Mouse (Mus musculus): Measurements from ENCODE around the gene Plxdc1. TPM values are rescaled to one million over a fixed set of nuclear protein-coding genes. Genes with fewer than 3 reads are reported as not detected.

The Plxdc1 gene
- polyA plus RNA-seq, 1 experiment from 2014 or later = 1.0 TPM

GRCm38 (mm10) chr11:98005076-98005475 lies 18.8 kb upstream of the Plxdc1 start:
- H3K36me3 ChIP-seq (ENCODE audit: control insufficient read depth, insufficient read depth, low read length) = no peaks in the 10 kb centered on the region
- peaks cover 5% of the 10 kb centered on the region; the same call in 1 of the 2 replicates for H3K27me3 ChIP-seq (ENCODE audit: control insufficient read depth, insufficient read depth, low read length)
- H3K4me3 ChIP-seq (replicated peaks; ENCODE audit: low read length) = no peak overlapping the region
- no peak overlapping the region; the same call in 1 of the 2 replicates for H3K27ac ChIP-seq (ENCODE audit: low read length)
- 0 out of 2 replicates have a peak overlapping the region, but pooled peaks have one; percentile 12 for H3K4me2 ChIP-seq (ENCODE audit: low read depth, low read length)
- 50% methylated on average over 13 of the region's 13 CpGs for WGBS
- H3K9me3 ChIP-seq (replicated peaks; ENCODE audit: control insufficient read depth, low read length) = no peaks in the 10 kb centered on the region
- no peak overlapping the region for H3K9ac ChIP-seq (ENCODE audit: low read length)
- peaks cover 6% of the 10 kb centered on the region; the same call in 1 of the 2 replicates for H3K4me1 ChIP-seq (ENCODE audit: control insufficient read depth, insufficient read depth, low read length)
- ATAC-seq (ENCODE audit: insufficient read depth, low FRiP score) = peak; percentile 54

GRCm38 (mm10) chr11:98004161-98004560 lies 17.9 kb upstream of the Plxdc1 start:
- H3K27me3 ChIP-seq (ENCODE audit: control insufficient read depth, insufficient read depth, low read length) = peaks cover 6% of the 10 kb centered on the region; the same call in 1 of the 2 replicates
- no peak for ATAC-seq (ENCODE audit: insufficient read depth, low FRiP score)
- H3K4me3 ChIP-seq (replicated peaks; ENCODE audit: low read length) = no peak overlapping the region
- no peaks in the 10 kb centered on the region for H3K9me3 ChIP-seq (replicated peaks; ENCODE audit: control insufficient read depth, low read length)
- no peak overlapping the region for H3K9ac ChIP-seq (ENCODE audit: low read length)
- H3K36me3 ChIP-seq (ENCODE audit: control insufficient read depth, insufficient read depth, low read length) = no peaks in the 10 kb centered on the region
- H3K4me1 ChIP-seq (ENCODE audit: control insufficient read depth, insufficient read depth, low read length) = peaks cover 6% of the 10 kb centered on the region; the same call in 1 of the 2 replicates
- no peak overlapping the region for H3K27ac ChIP-seq (ENCODE audit: low read length)
- WGBS = 65% methylated on average over 8 of the region's 8 CpGs
- no peak overlapping the region for H3K4me2 ChIP-seq (ENCODE audit: low read depth, low read length)

- peaks cover 6% of the 10 kb centered on the region; the same call in 1 of the 2 replicates for H3K4me1 ChIP-seq (ENCODE audit: control insufficient read depth, insufficient read depth, low read length)
- H3K4me3 ChIP-seq (replicated peaks; ENCODE audit: low read length) = 0 out of 2 replicates have a peak overlapping the region, but pooled peaks have one; percentile 1
- no peak overlapping the region for H3K9ac ChIP-seq (ENCODE audit: low read length)
- no peak for ATAC-seq (ENCODE audit: insufficient read depth, low FRiP score)
- no peak overlapping the region for H3K27ac ChIP-seq (ENCODE audit: low read length)
- peak overlapping the region; percentile 39 for H3K4me2 ChIP-seq (ENCODE audit: low read depth, low read length)
- peaks cover 6% of the 10 kb centered on the region; the same call in 1 of the 2 replicates for H3K27me3 ChIP-seq (ENCODE audit: control insufficient read depth, insufficient read depth, low read length)
- 51% methylated on average over 17 of the region's 17 CpGs for WGBS
- no peaks in the 10 kb centered on the region for H3K36me3 ChIP-seq (ENCODE audit: control insufficient read depth, insufficient read depth, low read length)
- H3K9me3 ChIP-seq (replicated peaks; ENCODE audit: control insufficient read depth, low read length) = no peaks in the 10 kb centered on the region
Observed at GRCm38 (mm10) chr11:98003171-98003671, 17.0 kb upstream of the Plxdc1 start.

GRCm38 (mm10) chr11:98002627-98003026 lies 16.4 kb upstream of the Plxdc1 start:
- Histone ChIP-seq H3K9ac (ENCODE audit: low read length) (no peak overlapping the region), H3K27ac (ENCODE audit: low read length) (no peak overlapping the region), H3K4me3 (replicated peaks; ENCODE audit: low read length) (0 out of 2 replicates have a peak overlapping the region, but pooled peaks have one; percentile 1), H3K36me3 (ENCODE audit: control insufficient read depth, insufficient read depth, low read length) (no peaks in the 10 kb centered on the region), H3K27me3 (ENCODE audit: control insufficient read depth, insufficient read depth, low read length) (peaks cover 6% of the 10 kb centered on the region; the same call in 1 of the 2 replicates), H3K4me1 (ENCODE audit: control insufficient read depth, insufficient read depth, low read length) (peaks cover 6% of the 10 kb centered on the region; the same call in 1 of the 2 replicates), H3K4me2 (ENCODE audit: low read depth, low read length) (peak overlapping the region; percentile 39), H3K9me3 (replicated peaks; ENCODE audit: control insufficient read depth, low read length) (no peaks in the 10 kb centered on the region)
- 0 out of 2 replicates have a peak, but pooled peaks have one; percentile 21 for ATAC-seq (ENCODE audit: insufficient read depth, low FRiP score)
- WGBS = 28% methylated on average over 12 of the region's 12 CpGs

GRCm38 (mm10) chr11:98001986-98002385 lies 15.7 kb upstream of the Plxdc1 start:
- no peak overlapping the region for H3K27ac ChIP-seq (ENCODE audit: low read length)
- H3K9me3 ChIP-seq (replicated peaks; ENCODE audit: control insufficient read depth, low read length) = no peaks in the 10 kb centered on the region
- 60% methylated on average over 6 of the region's 6 CpGs for whole genome bisulfite sequencing
- peaks cover 6% of the 10 kb centered on the region; the same call in 1 of the 2 replicates for H3K27me3 ChIP-seq (ENCODE audit: control insufficient read depth, insufficient read depth, low read length)
- no peak overlapping the region for H3K9ac ChIP-seq (ENCODE audit: low read length)
- H3K36me3 ChIP-seq (ENCODE audit: control insufficient read depth, insufficient read depth, low read length) = no peaks in the 10 kb centered on the region
- no peak for ATAC-seq (ENCODE audit: insufficient read depth, low FRiP score)
- H3K4me2 ChIP-seq (ENCODE audit: low read depth, low read length) = no peak overlapping the region
- H3K4me1 ChIP-seq (ENCODE audit: control insufficient read depth, insufficient read depth, low read length) = peaks cover 6% of the 10 kb centered on the region; the same call in 1 of the 2 replicates
- no peak overlapping the region for H3K4me3 ChIP-seq (replicated peaks; ENCODE audit: low read length)

DNA sequence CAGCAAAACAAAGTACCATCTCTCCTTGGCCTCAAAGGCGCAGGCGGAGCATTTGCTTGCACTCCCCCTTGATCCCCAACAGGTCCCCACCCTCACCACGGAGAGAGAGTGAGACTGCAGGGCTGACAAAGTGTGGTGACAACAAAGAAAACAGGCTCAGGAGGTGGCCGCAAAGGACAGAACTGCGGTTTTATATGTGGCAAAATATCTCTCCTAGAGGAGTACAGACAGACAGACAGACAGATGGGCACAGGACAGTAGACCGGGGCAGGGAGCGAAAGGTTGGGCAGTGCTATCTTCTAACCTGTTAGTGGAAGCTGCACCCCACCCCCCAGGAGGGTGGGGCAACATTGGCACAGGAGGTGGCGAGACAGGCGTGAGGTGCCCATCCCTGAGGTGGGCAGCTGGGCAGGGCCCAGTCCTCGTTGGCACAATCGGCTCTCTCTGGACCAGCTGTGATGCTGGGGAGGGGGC lies 15.1 kb upstream of the Plxdc1 start:
- Histone ChIP-seq H3K27me3 (ENCODE audit: control insufficient read depth, insufficient read depth, low read length) (peaks cover 6% of the 10 kb centered on the region; the same call in 1 of the 2 replicates), H3K9me3 (replicated peaks; ENCODE audit: control insufficient read depth, low read length) (no peaks in the 10 kb centered on the region), H3K4me3 (replicated peaks; ENCODE audit: low read length) (no peak overlapping the region), H3K4me1 (ENCODE audit: control insufficient read depth, insufficient read depth, low read length) (peaks cover 6% of the 10 kb centered on the region; the same call in 1 of the 2 replicates), H3K27ac (ENCODE audit: low read length) (no peak overlapping the region), H3K4me2 (ENCODE audit: low read depth, low read length) (no peak overlapping the region), H3K9ac (ENCODE audit: low read length) (no peak overlapping the region; the same call in 1 of the 2 replicates), H3K36me3 (ENCODE audit: control insufficient read depth, insufficient read depth, low read length) (no peaks in the 10 kb centered on the region)
- WGBS = 32% methylated on average over 11 of the region's 11 CpGs
- no peak for ATAC-seq (ENCODE audit: insufficient read depth, low FRiP score)

DNA sequence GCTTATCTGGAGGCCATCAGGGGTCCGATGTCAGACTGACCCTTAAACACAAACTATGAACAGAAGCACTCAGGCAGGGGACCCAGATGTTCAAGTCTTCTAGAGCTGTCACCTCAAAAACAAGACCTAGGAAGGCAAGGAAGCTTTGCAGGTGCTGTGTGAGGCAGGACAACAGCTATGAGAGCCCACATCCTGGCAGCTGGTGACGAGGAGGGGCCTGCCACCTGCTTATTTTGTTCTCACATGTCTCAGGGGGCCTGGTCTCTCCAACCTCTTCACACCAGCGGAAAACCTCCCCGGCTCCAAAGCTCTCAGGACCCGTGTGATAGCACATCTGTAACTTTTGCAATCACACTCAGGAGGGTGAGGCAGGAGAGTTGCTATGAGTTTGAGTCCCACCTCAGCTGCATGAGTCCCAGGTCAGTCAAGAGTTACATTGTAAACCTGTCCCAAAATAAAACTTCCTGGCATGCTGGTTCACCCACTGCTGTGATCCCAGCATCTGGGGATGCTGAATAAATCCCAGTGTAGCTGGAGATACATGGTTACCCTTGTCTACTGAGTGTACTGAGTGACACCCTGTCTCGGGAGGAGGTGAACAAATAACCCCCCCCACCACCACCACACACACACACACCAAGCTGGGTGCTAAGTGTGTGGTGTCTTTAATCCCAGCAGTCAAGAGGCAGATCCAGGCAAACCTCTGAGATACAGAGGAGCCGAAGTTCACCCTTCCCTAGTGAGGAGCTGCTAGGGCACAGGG lies 14.3 kb upstream of the Plxdc1 start:
- no peak for ATAC-seq (ENCODE audit: insufficient read depth, low FRiP score)

DNA sequence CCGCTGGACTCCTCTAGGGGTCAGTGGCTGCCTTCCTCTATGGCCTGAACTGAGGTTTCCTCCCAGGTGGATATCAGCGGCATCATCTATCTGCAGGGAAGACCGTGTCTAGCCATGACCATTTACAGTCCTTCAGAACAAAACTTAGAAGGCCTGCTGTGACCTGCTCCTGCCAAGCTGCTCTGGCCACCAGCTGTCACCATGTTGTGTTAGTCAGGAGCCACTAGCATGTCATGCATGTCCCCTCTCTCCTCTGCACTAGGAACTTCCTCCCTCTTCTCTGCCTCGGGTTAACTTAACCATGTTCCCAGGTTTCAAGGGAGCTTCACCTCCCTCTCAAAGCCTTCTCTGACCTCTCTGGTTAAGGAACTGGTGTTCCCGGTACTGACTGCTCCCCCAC lies 13.5 kb upstream of the Plxdc1 start:
- Histone ChIP-seq H3K4me2 (ENCODE audit: low read depth, low read length) (no peak overlapping the region), H3K9me3 (replicated peaks; ENCODE audit: control insufficient read depth, low read length) (no peaks in the 10 kb centered on the region), H3K27me3 (ENCODE audit: control insufficient read depth, insufficient read depth, low read length) (peaks cover 6% of the 10 kb centered on the region; the same call in 1 of the 2 replicates), H3K9ac (ENCODE audit: low read length) (no peak overlapping the region), H3K27ac (ENCODE audit: low read length) (no peak overlapping the region), H3K4me3 (replicated peaks; ENCODE audit: low read length) (no peak overlapping the region), H3K4me1 (ENCODE audit: control insufficient read depth, insufficient read depth, low read length) (peaks cover 16% of the 10 kb centered on the region), H3K36me3 (ENCODE audit: control insufficient read depth, insufficient read depth, low read length) (no peaks in the 10 kb centered on the region)
- 49% methylated on average over 5 of the region's 5 CpGs for WGBS
- no peak for ATAC-seq (ENCODE audit: insufficient read depth, low FRiP score)

More for the DNA sequence above, 14.3 kb upstream of the Plxdc1 start:
- peaks cover 8% of the 10 kb centered on the region for H3K4me1 ChIP-seq (ENCODE audit: control insufficient read depth, insufficient read depth, low read length)
- 28% methylated on average over 7 of the region's 7 CpGs for WGBS
- H3K27me3 ChIP-seq (ENCODE audit: control insufficient read depth, insufficient read depth, low read length) = peaks cover 6% of the 10 kb centered on the region; the same call in 1 of the 2 replicates
- no peaks in the 10 kb centered on the region for H3K36me3 ChIP-seq (ENCODE audit: control insufficient read depth, insufficient read depth, low read length)
- H3K4me2 ChIP-seq (ENCODE audit: low read depth, low read length) = no peak overlapping the region
- no peak overlapping the region for H3K9ac ChIP-seq (ENCODE audit: low read length)
- no peak overlapping the region for H3K27ac ChIP-seq (ENCODE audit: low read length)
- H3K4me3 ChIP-seq (replicated peaks; ENCODE audit: low read length) = no peak overlapping the region
- no peaks in the 10 kb centered on the region for H3K9me3 ChIP-seq (replicated peaks; ENCODE audit: control insufficient read depth, low read length)
